Mouse (Mus musculus): ENCODE results near the gene Tmem206. TPM values are rescaled to one million over a fixed set of nuclear protein-coding genes. Genes with fewer than 3 reads are reported as not detected.

The Tmem206 gene
- polyA plus RNA-seq, 1 experiment from 2014 or later, result 17.8 TPM

DNA sequence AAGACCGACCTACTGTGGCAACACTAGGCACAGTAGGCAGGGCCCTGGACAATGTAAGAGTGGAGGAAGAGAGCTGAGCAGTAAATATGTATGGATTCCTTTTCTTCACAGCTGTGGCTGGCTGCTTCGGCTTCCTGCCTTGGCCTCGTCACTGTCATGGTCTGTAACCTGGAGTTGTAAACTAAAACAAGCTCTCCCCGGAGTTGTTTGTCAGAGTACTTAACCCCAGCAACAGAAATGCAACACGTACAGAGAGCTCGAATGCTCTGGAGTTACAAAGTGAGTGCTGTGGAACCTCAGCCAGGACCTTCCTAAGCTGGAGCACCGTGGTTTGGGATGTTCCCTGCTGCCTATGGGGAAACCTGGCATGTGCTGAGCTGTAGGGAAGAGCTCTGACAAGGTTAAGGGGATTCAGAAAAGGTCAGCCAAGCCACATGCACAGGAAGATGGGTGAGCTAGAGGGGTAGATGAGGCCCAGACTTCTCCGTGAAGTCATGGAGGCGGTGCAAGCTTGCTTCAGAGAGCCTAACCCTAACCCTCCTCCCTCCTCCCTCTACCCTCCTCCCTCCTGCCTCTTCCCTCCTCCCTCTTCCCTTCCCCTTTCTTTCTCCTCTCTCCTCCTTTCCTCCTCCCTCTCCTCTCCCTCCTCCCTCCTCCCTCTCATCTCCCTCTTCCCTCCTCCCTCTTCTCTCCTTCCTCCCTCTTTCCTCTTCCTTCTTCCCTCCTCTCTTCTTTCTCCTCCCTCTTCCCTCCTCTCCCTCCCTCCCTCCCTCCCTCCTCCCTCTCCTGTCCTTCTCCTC is 31.5 kb upstream of the Tmem206 start:
- 57% methylated on average over 9 of the region's 9 CpGs for WGBS
- ATAC-seq (ENCODE audit: insufficient number of reproducible peaks, low FRiP score, low TSS enrichment, low read depth), result no peak
- Histone ChIP-seq H3K27ac (no peak overlapping the region), H3K4me1 (peaks cover 16% of the 10 kb centered on the region), H3K9me3 (no peaks in the 10 kb centered on the region), H3K27me3 (no peaks in the 10 kb centered on the region), H3K4me3 (no peak overlapping the region), H3K4me2 (no peak overlapping the region), H3K36me3 (no peaks in the 10 kb centered on the region), H3K9ac (no peak overlapping the region)

DNA sequence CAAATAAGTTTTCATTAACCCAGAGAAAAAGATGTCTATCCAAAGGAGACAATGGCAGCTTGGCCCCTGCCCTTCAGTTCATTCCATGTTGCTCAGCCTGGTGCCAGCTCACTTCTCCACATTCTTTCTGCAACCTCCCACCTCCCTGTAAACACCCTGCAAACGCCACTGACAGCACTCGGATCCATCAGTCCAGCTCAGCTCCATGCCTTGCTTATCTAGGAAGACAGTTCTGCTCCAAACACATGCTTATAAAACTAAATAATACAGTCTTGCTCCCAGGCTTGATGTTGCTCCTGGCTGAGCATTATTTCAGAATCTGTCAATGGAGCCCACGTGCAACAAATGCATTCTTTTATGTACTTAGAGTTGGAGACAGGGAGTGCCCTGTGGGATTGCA is 29.9 kb upstream of the Tmem206 start:
- no peak overlapping the region for H3K4me3 ChIP-seq
- H3K36me3 ChIP-seq, result no peaks in the 10 kb centered on the region
- WGBS, result 26% methylated on average over 3 of the region's 3 CpGs
- H3K9me3 ChIP-seq, result no peaks in the 10 kb centered on the region
- no peak overlapping the region for H3K9ac ChIP-seq
- H3K27me3 ChIP-seq, result no peaks in the 10 kb centered on the region
- H3K27ac ChIP-seq, result no peak overlapping the region
- peaks cover 21% of the 10 kb centered on the region for H3K4me1 ChIP-seq
- no peak for ATAC-seq (ENCODE audit: insufficient number of reproducible peaks, low FRiP score, low TSS enrichment, low read depth)
- H3K4me2 ChIP-seq, result no peak overlapping the region

DNA sequence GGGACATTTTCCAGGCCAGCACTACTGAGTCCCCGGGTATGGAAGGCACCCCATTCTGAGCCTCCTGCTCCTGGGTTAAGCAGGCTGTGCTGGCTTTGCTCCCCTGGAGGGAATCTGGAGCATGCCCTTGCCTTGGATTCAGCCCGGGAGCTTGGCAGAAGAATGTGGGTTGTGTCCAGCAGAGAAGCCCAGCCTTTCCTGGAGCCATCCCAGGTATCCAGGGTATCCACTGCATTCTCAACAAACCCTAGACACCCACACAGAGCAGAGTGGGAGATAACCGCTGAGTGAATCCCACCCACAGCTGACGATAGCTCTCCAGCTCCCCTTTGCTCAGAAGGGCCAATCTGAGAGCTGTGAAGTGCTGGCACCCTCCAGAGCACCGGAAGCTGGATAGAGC is 29.3 kb upstream of the Tmem206 start:
- H3K9ac ChIP-seq, result 0 out of 2 replicates have a peak overlapping the region, but pooled peaks have one; percentile 10
- H3K36me3 ChIP-seq, result no peaks in the 10 kb centered on the region
- H3K4me3 ChIP-seq, result no peak overlapping the region
- WGBS, result 61% methylated on average over 5 of the region's 5 CpGs
- no peak overlapping the region for H3K4me2 ChIP-seq
- no peaks in the 10 kb centered on the region for H3K27me3 ChIP-seq
- H3K27ac ChIP-seq, result no peak overlapping the region
- peaks cover 21% of the 10 kb centered on the region for H3K4me1 ChIP-seq
- no peaks in the 10 kb centered on the region for H3K9me3 ChIP-seq
- no peak for ATAC-seq (ENCODE audit: insufficient number of reproducible peaks, low FRiP score, low TSS enrichment, low read depth)

DNA sequence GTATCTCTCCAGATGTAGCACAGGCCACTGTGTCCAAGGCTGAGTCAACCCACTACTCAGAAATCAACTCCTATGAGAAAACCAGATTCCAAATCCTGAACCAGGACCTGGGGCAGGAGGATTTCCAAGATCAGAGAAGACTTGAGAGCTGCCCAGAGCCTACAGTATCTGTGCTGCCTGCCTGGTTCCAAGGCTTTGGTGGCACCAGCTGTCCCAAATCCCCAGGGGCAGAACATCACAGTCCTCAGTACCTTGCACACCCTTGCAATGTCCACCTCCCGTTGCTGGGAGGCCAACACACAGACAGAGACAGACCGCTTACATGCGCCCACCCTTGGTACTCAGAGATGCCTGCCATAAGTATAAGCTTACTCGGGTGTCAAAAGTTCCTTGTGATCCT is 27.4 kb upstream of the Tmem206 start:
- Histone ChIP-seq H3K4me1 (peaks cover 15% of the 10 kb centered on the region), H3K9ac (no peak overlapping the region), H3K4me3 (no peak overlapping the region), H3K36me3 (no peaks in the 10 kb centered on the region), H3K27me3 (no peaks in the 10 kb centered on the region), H3K9me3 (no peaks in the 10 kb centered on the region), H3K27ac (no peak overlapping the region), H3K4me2 (no peak overlapping the region)
- WGBS, result 84% methylated on average over 4 of the region's 4 CpGs
- no peak for ATAC-seq (ENCODE audit: insufficient number of reproducible peaks, low FRiP score, low TSS enrichment, low read depth)

DNA sequence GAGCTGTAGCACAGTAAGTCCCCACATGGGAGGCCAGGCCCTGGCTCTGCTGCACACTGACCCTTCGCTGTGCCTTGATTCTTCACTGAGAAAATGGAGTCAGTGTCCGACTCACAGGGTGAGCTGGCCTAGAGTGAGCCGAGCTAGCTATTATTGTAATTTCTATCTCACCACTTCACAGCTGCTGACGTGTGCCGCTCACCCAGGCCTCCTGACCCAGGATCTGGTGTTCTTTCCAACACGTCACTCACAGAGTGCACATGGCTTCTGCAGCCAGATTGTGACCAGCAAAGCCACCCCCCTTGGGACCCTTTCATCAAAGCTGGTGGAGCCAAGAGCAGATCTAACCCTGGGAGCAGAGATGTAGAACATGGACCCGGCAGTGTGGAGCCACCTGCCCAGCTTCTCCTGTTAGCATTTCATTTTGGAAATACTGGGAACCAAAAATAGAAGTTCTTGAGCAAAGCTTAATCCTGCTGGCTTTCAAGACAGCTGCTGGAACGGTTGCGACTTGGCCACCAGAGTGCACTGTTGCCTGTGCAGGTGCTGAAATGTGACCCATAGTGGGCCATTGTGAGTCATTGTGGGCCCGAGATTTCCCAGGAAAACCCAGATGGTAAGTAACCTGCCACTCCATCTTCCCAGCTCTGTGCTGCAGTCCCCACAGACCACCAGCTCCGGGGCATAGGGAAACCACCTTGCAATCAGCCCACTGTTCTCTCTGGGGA is 26.3 kb upstream of the Tmem206 start:
- no peak overlapping the region for H3K4me3 ChIP-seq
- no peaks in the 10 kb centered on the region for H3K27me3 ChIP-seq
- no peaks in the 10 kb centered on the region for H3K9me3 ChIP-seq
- WGBS, result 41% methylated on average over 11 of the region's 11 CpGs
- H3K4me1 ChIP-seq, result peaks cover 15% of the 10 kb centered on the region
- no peak overlapping the region for H3K4me2 ChIP-seq
- H3K36me3 ChIP-seq, result no peaks in the 10 kb centered on the region
- no peak for ATAC-seq (ENCODE audit: insufficient number of reproducible peaks, low FRiP score, low TSS enrichment, low read depth)
- 0 out of 2 replicates have a peak overlapping the region, but pooled peaks have one; percentile 7 for H3K27ac ChIP-seq
- H3K9ac ChIP-seq, result no peak overlapping the region

DNA sequence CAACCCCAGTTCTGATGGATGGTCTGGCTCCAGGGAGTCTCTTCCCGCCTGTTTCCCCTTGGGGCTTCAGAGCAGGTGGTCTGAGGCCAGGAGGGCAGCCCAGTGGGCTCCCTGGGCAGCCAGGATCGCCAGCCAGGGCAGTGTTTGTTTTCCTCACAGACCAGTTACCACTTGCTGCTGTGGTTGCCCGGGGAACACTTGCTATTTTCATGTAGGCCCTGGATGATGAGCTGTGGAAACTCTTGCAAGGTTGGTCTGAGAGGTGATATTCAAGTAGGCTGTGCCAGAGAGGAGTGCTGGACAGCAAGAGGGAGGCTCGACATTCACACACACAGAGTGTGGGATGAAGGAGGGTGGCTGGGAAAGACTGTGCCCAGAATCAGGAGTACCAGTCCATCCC is 23.8 kb upstream of the Tmem206 start:
- no peak overlapping the region for H3K27ac ChIP-seq
- H3K4me1 ChIP-seq, result peaks cover 8% of the 10 kb centered on the region; the same call in 1 of the 2 replicates
- H3K9me3 ChIP-seq, result no peaks in the 10 kb centered on the region
- no peak for ATAC-seq (ENCODE audit: insufficient number of reproducible peaks, low FRiP score, low TSS enrichment, low read depth)
- H3K4me2 ChIP-seq, result no peak overlapping the region
- WGBS, result 43% methylated on average over 4 of the region's 4 CpGs
- H3K27me3 ChIP-seq, result no peaks in the 10 kb centered on the region
- no peak overlapping the region for H3K4me3 ChIP-seq
- no peak overlapping the region for H3K9ac ChIP-seq
- H3K36me3 ChIP-seq, result no peaks in the 10 kb centered on the region; the same call in 1 of the 2 replicates

DNA sequence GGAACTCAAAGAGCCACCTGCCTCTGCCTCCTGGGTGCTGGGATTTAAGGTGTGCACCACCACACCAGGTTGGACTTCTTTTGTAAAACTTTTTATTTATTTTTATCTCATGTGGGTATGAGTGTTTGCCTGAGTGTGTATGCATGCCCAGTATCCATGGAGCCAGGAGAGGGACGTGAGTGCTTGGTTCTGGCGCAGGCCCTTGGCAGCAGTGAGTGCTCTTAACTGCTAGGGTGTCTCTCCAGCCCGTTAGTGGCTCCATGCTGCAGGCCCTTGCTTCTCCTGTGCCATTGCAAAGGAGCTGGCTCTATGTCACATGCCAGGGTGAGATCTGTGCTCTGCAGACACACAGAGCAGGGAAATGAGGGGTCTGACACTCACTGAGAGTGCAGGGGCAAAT is 22.0 kb upstream of the Tmem206 start:
- Histone ChIP-seq H3K4me2 (no peak overlapping the region), H3K36me3 (peaks cover 9% of the 10 kb centered on the region), H3K27me3 (no peaks in the 10 kb centered on the region), H3K4me3 (no peak overlapping the region), H3K27ac (no peak overlapping the region), H3K4me1 (peaks cover 8% of the 10 kb centered on the region; the same call in 1 of the 2 replicates), H3K9ac (no peak overlapping the region), H3K9me3 (no peaks in the 10 kb centered on the region)
- 65% methylated on average over 3 of the region's 3 CpGs for WGBS
- no peak for ATAC-seq (ENCODE audit: insufficient number of reproducible peaks, low FRiP score, low TSS enrichment, low read depth)

DNA sequence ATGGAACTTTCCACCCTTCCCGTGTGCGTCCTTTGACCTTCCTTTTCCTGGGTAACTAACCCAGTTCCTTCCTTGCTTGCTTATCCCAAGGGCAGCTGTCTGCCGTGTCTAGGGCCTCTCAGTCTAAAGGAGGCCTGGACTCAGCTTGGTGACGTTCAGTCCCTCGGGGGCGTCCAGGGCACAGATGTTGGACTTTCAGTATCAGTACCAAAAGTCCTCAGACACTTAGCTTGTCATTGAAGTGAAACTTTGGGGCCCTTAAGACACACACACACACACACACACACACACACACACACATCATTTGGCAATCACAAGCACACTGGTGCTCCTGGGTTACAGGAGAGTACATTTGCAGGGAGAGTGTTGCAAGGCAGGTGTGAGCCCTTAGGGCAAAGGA is 21.5 kb upstream of the Tmem206 start:
- Histone ChIP-seq H3K9me3 (no peaks in the 10 kb centered on the region), H3K4me2 (no peak overlapping the region), H3K9ac (no peak overlapping the region), H3K27ac (no peak overlapping the region), H3K4me1 (peaks cover 7% of the 10 kb centered on the region; the same call in 1 of the 2 replicates), H3K27me3 (no peaks in the 10 kb centered on the region), H3K36me3 (peaks cover 9% of the 10 kb centered on the region), H3K4me3 (no peak overlapping the region)
- 63% methylated on average over 6 of the region's 6 CpGs for WGBS
- ATAC-seq (ENCODE audit: insufficient number of reproducible peaks, low FRiP score, low TSS enrichment, low read depth), result no peak

DNA sequence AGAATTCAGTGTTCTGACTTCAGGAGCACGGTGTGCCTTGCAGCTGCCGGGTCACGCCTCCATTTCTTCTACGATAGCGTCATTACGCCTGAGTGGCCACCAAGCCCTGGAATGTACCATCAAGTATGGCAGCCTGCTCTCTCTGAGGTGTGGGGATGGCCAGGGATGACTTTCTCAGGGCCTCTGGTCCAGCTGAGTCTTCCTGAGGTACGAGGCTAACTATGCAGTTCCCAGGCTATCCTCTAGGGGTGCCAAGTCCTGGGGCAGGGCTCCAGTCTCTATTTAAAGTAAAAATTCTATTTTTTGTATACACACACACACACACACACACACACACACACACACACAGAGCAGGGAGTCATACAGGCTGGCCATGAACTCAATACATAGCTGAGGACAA is 20.1 kb upstream of the Tmem206 start:
- no peak for ATAC-seq (ENCODE audit: insufficient number of reproducible peaks, low FRiP score, low TSS enrichment, low read depth)
- whole genome bisulfite sequencing, result 72% methylated on average over 7 of the region's 7 CpGs

DNA sequence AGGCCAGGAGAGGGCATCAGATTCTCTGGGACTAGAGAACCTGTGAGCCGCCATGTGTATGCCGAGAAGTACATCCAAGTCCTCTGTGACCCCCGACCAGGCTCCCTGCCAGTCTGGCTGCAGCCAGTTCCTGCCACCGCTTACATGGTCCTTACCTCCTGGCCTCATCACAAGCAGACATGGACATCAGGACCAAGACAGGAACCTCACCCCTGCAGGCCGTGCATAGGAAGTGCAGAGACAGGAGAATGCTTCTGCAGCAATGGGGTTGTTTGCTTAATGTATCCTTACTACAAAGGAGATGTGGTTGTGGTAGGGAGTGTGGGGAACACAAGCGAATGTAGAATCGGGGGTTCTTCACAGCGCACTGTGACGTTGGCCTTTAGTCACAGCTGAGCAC is 19.4 kb upstream of the Tmem206 start:
- H3K9ac ChIP-seq, result no peak overlapping the region
- 0 out of 2 replicates have a peak, but pooled peaks cover 2% of the 10 kb centered on the region for H3K4me1 ChIP-seq
- no peak overlapping the region for H3K4me3 ChIP-seq
- ATAC-seq (ENCODE audit: insufficient number of reproducible peaks, low FRiP score, low TSS enrichment, low read depth), result no peak
- no peaks in the 10 kb centered on the region for H3K9me3 ChIP-seq
- H3K4me2 ChIP-seq, result no peak overlapping the region
- 88% methylated on average over 9 of the region's 9 CpGs for WGBS
- peaks cover 14% of the 10 kb centered on the region for H3K36me3 ChIP-seq
- no peak overlapping the region for H3K27ac ChIP-seq
- H3K27me3 ChIP-seq, result no peaks in the 10 kb centered on the region

More for the DNA sequence above, 20.1 kb upstream of the Tmem206 start:
- Histone ChIP-seq H3K36me3 (peaks cover 14% of the 10 kb centered on the region), H3K4me2 (no peak overlapping the region), H3K4me1 (0 out of 2 replicates have a peak, but pooled peaks cover 2% of the 10 kb centered on the region), H3K4me3 (no peak overlapping the region), H3K9me3 (no peaks in the 10 kb centered on the region), H3K27me3 (no peaks in the 10 kb centered on the region), H3K27ac (no peak overlapping the region), H3K9ac (no peak overlapping the region)

DNA sequence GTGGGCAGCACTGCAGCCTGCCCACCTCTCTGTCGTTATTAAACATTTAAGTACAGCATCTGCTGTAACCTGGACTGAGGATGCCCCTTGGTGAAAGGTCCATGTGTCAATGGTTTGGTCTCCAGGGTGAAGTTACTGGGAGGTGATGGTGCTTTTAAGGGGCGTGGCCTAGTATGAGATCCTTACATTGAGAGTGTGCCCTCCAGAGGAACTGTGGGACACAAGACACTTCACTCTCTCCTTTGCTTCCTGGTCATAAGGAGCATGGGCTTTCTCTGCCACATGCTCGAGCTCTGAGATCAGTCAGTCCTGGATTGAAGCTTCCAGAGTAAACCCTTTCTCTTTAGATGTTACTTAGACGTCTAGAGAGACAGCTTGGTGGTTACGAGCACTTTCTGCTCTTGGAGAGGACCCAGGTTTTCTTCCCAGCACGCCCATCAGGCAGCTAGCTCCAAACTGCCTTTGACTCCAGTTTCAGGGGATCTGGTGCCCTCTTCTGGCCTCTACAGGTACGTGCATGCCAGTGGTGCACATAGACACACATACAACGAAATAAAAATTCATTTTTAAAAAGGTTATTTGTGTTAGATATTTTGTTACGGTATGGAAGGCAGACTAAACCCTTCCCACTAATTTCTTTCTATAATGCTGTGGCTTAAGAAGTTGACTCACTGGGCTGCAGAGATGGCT is 17.8 kb upstream of the Tmem206 start:
- no peak overlapping the region for H3K4me3 ChIP-seq
- H3K27ac ChIP-seq, result no peak overlapping the region
- WGBS, result 80% methylated on average over 9 of the region's 9 CpGs
- peaks cover 2% of the 10 kb centered on the region; the same call in 1 of the 2 replicates for H3K4me1 ChIP-seq
- H3K9me3 ChIP-seq, result no peaks in the 10 kb centered on the region
- no peak overlapping the region for H3K4me2 ChIP-seq
- peaks cover 14% of the 10 kb centered on the region for H3K36me3 ChIP-seq
- no peak overlapping the region for H3K9ac ChIP-seq
- H3K27me3 ChIP-seq, result no peaks in the 10 kb centered on the region
- no peak for ATAC-seq (ENCODE audit: insufficient number of reproducible peaks, low FRiP score, low TSS enrichment, low read depth)
